Mouse (Mus musculus) liver, postnatal 0 days (tissue): ENCODE results near the gene Esyt1.

Experiments used
- CTCF ChIP-seq: sonication (generic); IDR thresholded peaks from 2 replicates; pipeline ENCODE4 v1.5.1; 2016; ENCODE audit warnings: antibody characterized with exemption, low read depth
- EP300 ChIP-seq: IDR thresholded peaks from 2 replicates; pipeline ENCODE4 v1.6.1; 2016; ENCODE audit warnings: antibody characterized with exemption, low read depth, mild to moderate bottlenecking

DNA sequence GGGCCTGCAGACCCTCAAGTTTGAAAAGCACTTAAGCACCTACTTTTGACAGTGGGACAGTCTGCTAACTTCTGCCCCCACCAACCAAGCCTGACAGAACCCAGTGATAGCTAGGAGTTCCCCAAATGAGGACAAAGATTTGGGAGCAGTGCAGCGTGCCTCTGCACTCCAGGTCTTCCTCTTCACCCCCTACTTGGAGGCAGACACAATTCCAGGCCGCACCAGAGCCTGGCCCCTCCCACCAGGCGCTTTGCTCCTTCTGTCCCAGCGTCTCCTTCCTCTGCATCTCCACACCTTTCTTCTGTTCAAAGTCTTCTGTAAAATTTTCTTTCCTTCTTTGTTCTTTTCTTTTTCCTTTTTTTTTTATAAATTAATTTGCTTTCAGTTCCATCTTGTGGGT is 35.9 kb downstream of the Esyt1 start:
- TF ChIP-seq CTCF = no peak
- TF ChIP-seq EP300 = no peak
